Mouse (Mus musculus) spleen, adult 2 months (tissue): ENCODE results near the gene Agmat. TPM values are rescaled to one million over a fixed set of nuclear protein-coding genes. Genes with fewer than 3 reads are reported as not detected.

ENCODE experiments used
- DNase-seq, 2 experiments: peaks; one replicate each; pipeline versions ENCODE4 v3.0.0 to v3.0.0-alpha.2; 2012 to 2021; ENCODE audit warnings: low spot score in 2 of 2, low read depth in 1 of 2
- H3K27ac ChIP-seq: fragments of 200-500 bp; 2 replicates; pipeline ENCODE4 v1.5.1; 2012; ENCODE audit warnings: low read length, inconsistent platforms; ENCODE audit not compliant: insufficient read depth
- H3K27me3 ChIP-seq: fragments of 200-500 bp; 2 replicates; pipeline ENCODE4 v1.6.1; 2012; ENCODE audit warnings: mild to moderate bottlenecking, moderate library complexity, low read length, inconsistent platforms; ENCODE audit not compliant: control insufficient read depth, insufficient read depth
- H3K36me3 ChIP-seq: fragments of 200-500 bp; 2 replicates; pipeline ENCODE4 v1.6.1; 2012; ENCODE audit warnings: mild to moderate bottlenecking, low read length, inconsistent platforms; ENCODE audit not compliant: control insufficient read depth, insufficient read depth
- H3K4me1 ChIP-seq: fragments of 200-500 bp; 2 replicates; pipeline ENCODE4 v1.6.1; 2011; ENCODE audit warnings: inconsistent platforms; ENCODE audit not compliant: control insufficient read depth, insufficient read depth, insufficient read length
- H3K4me3 ChIP-seq: fragments of 200-500 bp; 2 replicates; pipeline ENCODE4 v1.5.1; 2011; ENCODE audit warnings: mild to moderate bottlenecking, inconsistent platforms; ENCODE audit not compliant: insufficient read depth, insufficient read length; ENCODE audit errors: extremely low read depth
- CTCF ChIP-seq: fragments of 200-500 bp; IDR thresholded peaks from 2 replicates; pipeline ENCODE4 v1.5.1; 2011; ENCODE audit warnings: mild to moderate bottlenecking, inconsistent platforms; ENCODE audit not compliant: insufficient read depth, insufficient read length, insufficient replicate concordance; ENCODE audit errors: extremely low read depth
- POLR2A ChIP-seq: fragments of 200-500 bp; IDR thresholded peaks from 2 replicates; pipeline ENCODE4 v1.6.1; 2011; ENCODE audit warnings: low read depth, low read length, inconsistent platforms
- WGBS: fragments of 180-500 bp; shearing (Covaris S2); methylation state at CpG from one replicate; pipeline ENCODE4 v1.1.7; 2018; 5-methylcytosine and 5-hydroxymethylcytosine counted together
- polyA plus RNA-seq: library from polyadenylated mRNA; depleted of rRNA; stranded (reverse); fragments of >200 nt; gene quantifications from 2 replicates; pipeline ENCODE4 v1.2.3, GENCODE M21; 2012

Agmat gene
- polyA plus RNA-seq, 1 experiment, result 0.18 TPM

GRCm38 (mm10) chr4:141762102-141762598, 15.7 kb downstream of the Agmat start:
- peaks cover 16% of the 10 kb centered on the region for H3K36me3 ChIP-seq
- H3K27me3 ChIP-seq, result no peaks in the 10 kb centered on the region
- no peak overlapping the region for H3K27ac ChIP-seq
- DNase-seq, result no peak
- no peak overlapping the region for H3K4me3 ChIP-seq
- WGBS, result 95% methylated on average over 13 of the region's 13 CpGs
- TF ChIP-seq POLR2A (no peak), CTCF (no peak)
- peaks cover 2% of the 10 kb centered on the region; the same call in 1 of the 2 replicates for H3K4me1 ChIP-seq

- DNase-seq, result no peak
- Histone ChIP-seq H3K4me3 (no peak overlapping the region), H3K36me3 (peaks cover 21% of the 10 kb centered on the region), H3K27me3 (no peaks in the 10 kb centered on the region), H3K4me1 (peaks cover 2% of the 10 kb centered on the region; the same call in 1 of the 2 replicates), H3K27ac (no peak overlapping the region)
- WGBS, result 94% methylated on average over 12 of the region's 12 CpGs
- no peak for TF ChIP-seq CTCF
- TF ChIP-seq POLR2A, result no peak
Observed at GRCm38 (mm10) chr4:141763476-141763875, 17.0 kb downstream of the Agmat start.

GRCm38 (mm10) chr4:141765008-141765407, 18.5 kb downstream of the Agmat start:
- no peak for DNase-seq
- Histone ChIP-seq H3K27me3 (no peaks in the 10 kb centered on the region), H3K36me3 (peaks cover 30% of the 10 kb centered on the region), H3K4me1 (peaks cover 2% of the 10 kb centered on the region; the same call in 1 of the 2 replicates), H3K4me3 (no peak overlapping the region), H3K27ac (no peak overlapping the region)
- WGBS, result 67% methylated on average over 3 of the region's 3 CpGs
- no peak for TF ChIP-seq POLR2A
- no peak for TF ChIP-seq CTCF

- TF ChIP-seq POLR2A (no peak), CTCF (no peak)
- WGBS, result 25% methylated on average over 8 of the region's 8 CpGs
- H3K4me1 ChIP-seq, result peaks cover 2% of the 10 kb centered on the region; the same call in 1 of the 2 replicates
- H3K27ac ChIP-seq, result peak overlapping the region; percentile 46
- no peak overlapping the region for H3K4me3 ChIP-seq
- peak; percentile 11 to 37 for DNase-seq
- H3K27me3 ChIP-seq, result no peaks in the 10 kb centered on the region
- H3K36me3 ChIP-seq, result peaks cover 37% of the 10 kb centered on the region
Observed at GRCm38 (mm10) chr4:141766316-141766667, 19.8 kb downstream of the Agmat start.

- H3K4me3 ChIP-seq, result no peak overlapping the region
- no peak for TF ChIP-seq POLR2A
- TF ChIP-seq CTCF, result no peak
- H3K36me3 ChIP-seq, result peaks cover 40% of the 10 kb centered on the region
- no peak for DNase-seq
- 70% methylated on average over 19 of the region's 19 CpGs for WGBS
- H3K27me3 ChIP-seq, result no peaks in the 10 kb centered on the region
- peaks cover 2% of the 10 kb centered on the region; the same call in 1 of the 2 replicates for H3K4me1 ChIP-seq
- H3K27ac ChIP-seq, result peak overlapping the region; percentile 46
Observed at GRCm38 (mm10) chr4:141766668-141767352, 20.3 kb downstream of the Agmat start.

- peaks cover 41% of the 10 kb centered on the region for H3K36me3 ChIP-seq
- peaks cover 2% of the 10 kb centered on the region; the same call in 1 of the 2 replicates for H3K4me1 ChIP-seq
- no peak for DNase-seq
- H3K27ac ChIP-seq, result peak overlapping the region; percentile 46; the same call in 1 of the 2 replicates
- H3K27me3 ChIP-seq, result no peaks in the 10 kb centered on the region
- H3K4me3 ChIP-seq, result no peak overlapping the region
- no peak for TF ChIP-seq CTCF
- no peak for TF ChIP-seq POLR2A
- 75% methylated on average over 19 of the region's 19 CpGs for WGBS
Observed at GRCm38 (mm10) chr4:141767353-141768036, 21.0 kb downstream of the Agmat start.
